Mouse (Mus musculus) MEL (cell line): ENCODE data around the gene Klhl22.

ENCODE experiments used
- CTCF ChIP-seq, 3 experiments: IDR thresholded peaks in 2 of 3; conservative IDR thresholded peaks in 1 of 3; 2 replicates each; pipeline ENCODE4 v1.5.1; 2011 to 2012; ENCODE audit warnings: low read length in 3 of 3, low read depth in 2 of 3, mild to moderate bottlenecking in 2 of 3, improper control_type of control experiment in 1 of 3, inconsistent platforms in 1 of 3, mixed read lengths in 1 of 3, moderate library complexity in 1 of 3; ENCODE audit not compliant: control insufficient read depth in 1 of 3, insufficient read depth in 1 of 3, poor library complexity in 1 of 3, severe bottlenecking in 1 of 3
- E2F4 ChIP-seq: IDR thresholded peaks from 2 replicates; pipeline ENCODE4 v1.6.1; 2011; ENCODE audit warnings: low read depth, low read length, improper control_type of control experiment, borderline replicate concordance
- GABPA ChIP-seq: IDR thresholded peaks from 2 replicates; pipeline ENCODE4 v1.6.1; 2012; ENCODE audit warnings: low read depth, mild to moderate bottlenecking, inconsistent platforms, low read length, improper control_type of control experiment, moderate library complexity
- KAT2A ChIP-seq: conservative IDR thresholded peaks from 2 replicates; pipeline ENCODE4 v1.6.1; 2012; ENCODE audit warnings: low read depth, low read length, improper control_type of control experiment, inconsistent platforms
- MEF2A ChIP-seq: IDR thresholded peaks from 2 replicates; pipeline ENCODE4 v1.6.1; 2014; ENCODE audit warnings: low read depth, mild to moderate bottlenecking, inconsistent platforms, low read length, improper control_type of control experiment; ENCODE audit not compliant: poor library complexity, insufficient replicate concordance, severe bottlenecking; ENCODE audit errors: extremely low read depth
- NRF1 ChIP-seq: IDR thresholded peaks from 2 replicates; pipeline ENCODE4 v1.6.1; 2014; ENCODE audit warnings: low read depth, mild to moderate bottlenecking, inconsistent platforms, low read length, improper control_type of control experiment, moderate library complexity; ENCODE audit not compliant: poor library complexity, insufficient read depth, severe bottlenecking
- POLR2A ChIP-seq, 2 experiments: IDR thresholded peaks; 2 replicates each; pipeline ENCODE4 v1.6.1; 2011 to 2012; ENCODE audit warnings: low read length in 2 of 2, mild to moderate bottlenecking in 2 of 2, control low read depth in 1 of 2, improper control_type of control experiment in 1 of 2, low read depth in 1 of 2, moderate library complexity in 1 of 2; ENCODE audit not compliant: control insufficient read depth in 1 of 2, insufficient read depth in 1 of 2, poor library complexity in 1 of 2
- TAL1 ChIP-seq: IDR thresholded peaks from 2 replicates; pipeline ENCODE4 v1.6.1; 2012; ENCODE audit warnings: mild to moderate bottlenecking, inconsistent platforms, low read length, moderate library complexity, mixed read lengths
- USF1 ChIP-seq: IDR thresholded peaks from 2 replicates; pipeline ENCODE4 v1.6.1; 2014; ENCODE audit warnings: low read depth, mild to moderate bottlenecking, inconsistent platforms, low read length, improper control_type of control experiment, moderate library complexity

DNA sequence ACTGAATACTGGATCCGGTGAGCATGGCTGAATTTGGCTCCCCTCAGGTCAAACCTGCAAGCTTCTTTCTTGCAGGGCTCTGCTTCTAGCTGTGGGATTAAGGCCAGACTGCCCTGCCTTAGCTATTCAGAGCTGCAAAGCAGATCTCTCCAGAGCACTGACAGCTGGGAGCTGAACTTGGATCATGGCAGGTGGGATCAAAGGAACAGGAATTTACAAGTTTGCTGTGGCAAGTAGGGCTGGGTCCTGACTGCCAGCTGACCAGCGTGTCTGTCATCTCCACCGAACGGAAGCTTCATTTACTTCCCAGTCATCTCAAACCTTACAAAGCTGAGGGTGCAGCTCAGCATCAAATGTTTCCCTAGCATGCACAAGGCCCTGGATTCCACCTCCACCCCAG is 18.8 kb downstream of the Klhl22 start:
- TF ChIP-seq POLR2A (IDR thresholded peaks at IDR 0.05; ENCODE audit: control insufficient read depth in 1 of 2, insufficient read depth in 1 of 2, low read depth in 1 of 2, low read length in 2 of 2, poor library complexity in 1 of 2) (no peak), NRF1 (no peak), CTCF (IDR thresholded peaks at IDR 0.05 in 2 of 3, conservative IDR thresholded peaks at IDR 0.05 in 1 of 3; ENCODE audit: control insufficient read depth in 1 of 3, insufficient read depth in 1 of 3, low read depth in 2 of 3, low read length in 3 of 3, poor library complexity in 1 of 3, severe bottlenecking in 1 of 3) (no peak), TAL1 (no peak), MEF2A (no peak), E2F4 (no peak), GABPA (no peak), USF1 (no peak), KAT2A (no peak)
